Mouse (Mus musculus): ENCODE data around the gene Gcnt2.

DNA sequence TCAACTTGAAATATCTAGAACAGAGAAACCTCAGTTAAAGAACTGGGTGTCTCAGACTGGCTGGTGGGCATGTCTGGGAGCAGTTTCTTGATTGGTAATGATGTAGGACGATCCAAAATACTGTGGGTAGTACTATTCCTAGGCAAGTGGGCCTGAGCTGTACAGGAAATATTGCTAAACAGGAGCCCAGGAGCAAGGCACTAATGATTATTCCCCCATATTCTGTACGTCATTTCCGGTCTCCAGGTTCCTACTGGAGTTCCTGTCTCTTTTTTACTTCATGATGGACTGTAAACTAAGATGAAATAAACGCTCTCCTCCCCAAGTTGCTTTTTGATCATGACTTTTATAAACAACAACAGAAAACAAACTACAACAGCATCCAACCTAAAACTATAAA is 5.7 kb upstream of the Gcnt2 start:
- TF ChIP-seq CTCF (IDR thresholded peaks at IDR 0.05; ENCODE audit: low read depth) (no peak), EP300 (IDR thresholded peaks at IDR 0.05; ENCODE audit: low read depth) (no peak)

All from heart, postnatal 0 days (tissue).